Mouse (Mus musculus): ENCODE measurements at regions not wholly inside any gene's neighbourhood (a gene's known extent, or its start where the extent isn't known, plus 50 kb on each side); places are given as distances from the start of the nearest gene placed in this dataset.

GRCm38 (mm10) chr4:153019211-153019610 is 463.4 kb downstream of the Ajap1 start:
- no peak for DNase-seq (ENCODE audit: low read depth, low spot score)

- no peak for DNase-seq (ENCODE audit: low read depth, low spot score)
Observed at GRCm38 (mm10) chr4:153018138-153018921, 464.3 kb downstream of the Ajap1 start.

- no peak for DNase-seq (ENCODE audit: low read depth, low spot score)
Observed at GRCm38 (mm10) chr4:153017816-153018137, 464.8 kb downstream of the Ajap1 start.

GRCm38 (mm10) chr4:153003338-153003737 is 479.3 kb downstream of the Ajap1 start:
- no peak for DNase-seq (ENCODE audit: low read depth, low spot score)

- no peak for DNase-seq (ENCODE audit: low read depth, low spot score)
Observed at GRCm38 (mm10) chr4:153002516-153002915, 480.1 kb downstream of the Ajap1 start.

- DNase-seq (ENCODE audit: low read depth, low spot score), result no peak
Observed at GRCm38 (mm10) chr4:153001761-153002160, 480.9 kb downstream of the Ajap1 start.

GRCm38 (mm10) chr4:152999526-152999925 is 483.1 kb downstream of the Ajap1 start:
- DNase-seq (ENCODE audit: low read depth, low spot score), result no peak

- no peak for DNase-seq (ENCODE audit: low read depth, low spot score)
Observed at GRCm38 (mm10) chr4:152997251-152997650, 485.4 kb downstream of the Ajap1 start.

GRCm38 (mm10) chr4:152996641-152997040 is 486.0 kb downstream of the Ajap1 start:
- DNase-seq (ENCODE audit: low read depth, low spot score), result no peak

- DNase-seq (ENCODE audit: low read depth, low spot score), result no peak
Observed at GRCm38 (mm10) chr4:152995052-152995595, 487.5 kb downstream of the Ajap1 start.

GRCm38 (mm10) chr4:152994206-152994605 is 488.4 kb downstream of the Ajap1 start:
- no peak for DNase-seq (ENCODE audit: low read depth, low spot score)

- no peak for DNase-seq (ENCODE audit: low read depth, low spot score)
Observed at GRCm38 (mm10) chr4:152990266-152990665, 492.3 kb downstream of the Ajap1 start.

GRCm38 (mm10) chr4:152987726-152988125 is 494.9 kb downstream of the Ajap1 start:
- no peak for DNase-seq (ENCODE audit: low read depth, low spot score)

- DNase-seq (ENCODE audit: low read depth, low spot score), result no peak
Observed at GRCm38 (mm10) chr4:152975012-152975675, 497.5 kb upstream of the Kcnab2 start.

- no peak for DNase-seq (ENCODE audit: low read depth, low spot score)
Observed at GRCm38 (mm10) chr4:152963001-152963400, 485.3 kb upstream of the Kcnab2 start.

GRCm38 (mm10) chr4:152962165-152962564 is 484.5 kb upstream of the Kcnab2 start:
- DNase-seq (ENCODE audit: low read depth, low spot score), result no peak

GRCm38 (mm10) chr4:152961677-152962076 is 484.0 kb upstream of the Kcnab2 start:
- DNase-seq (ENCODE audit: low read depth, low spot score), result no peak

- DNase-seq (ENCODE audit: low read depth, low spot score), result no peak
Observed at GRCm38 (mm10) chr4:152959627-152960230, 482.1 kb upstream of the Kcnab2 start.

GRCm38 (mm10) chr4:152953237-152953974 is 475.7 kb upstream of the Kcnab2 start:
- no peak for DNase-seq (ENCODE audit: low read depth, low spot score)

GRCm38 (mm10) chr4:152948956-152949355 is 471.3 kb upstream of the Kcnab2 start:
- DNase-seq (ENCODE audit: low read depth, low spot score), result no peak

- DNase-seq (ENCODE audit: low read depth, low spot score), result no peak
Observed at GRCm38 (mm10) chr4:152941159-152941558, 463.5 kb upstream of the Kcnab2 start.

GRCm38 (mm10) chr4:152936614-152937013 is 458.9 kb upstream of the Kcnab2 start:
- DNase-seq (ENCODE audit: low read depth, low spot score), result no peak

All from forelimb bud, embryonic 11.5 days (tissue).